Mouse (Mus musculus): ENCODE measurements around the gene Chtf18. TPM values are rescaled to one million over a fixed set of nuclear protein-coding genes. Genes with fewer than 3 reads are reported as not detected.

The Chtf18 gene
- total RNA-seq, 2 experiments from 2014 or later, result 11.2 to 19.9 TPM

DNA sequence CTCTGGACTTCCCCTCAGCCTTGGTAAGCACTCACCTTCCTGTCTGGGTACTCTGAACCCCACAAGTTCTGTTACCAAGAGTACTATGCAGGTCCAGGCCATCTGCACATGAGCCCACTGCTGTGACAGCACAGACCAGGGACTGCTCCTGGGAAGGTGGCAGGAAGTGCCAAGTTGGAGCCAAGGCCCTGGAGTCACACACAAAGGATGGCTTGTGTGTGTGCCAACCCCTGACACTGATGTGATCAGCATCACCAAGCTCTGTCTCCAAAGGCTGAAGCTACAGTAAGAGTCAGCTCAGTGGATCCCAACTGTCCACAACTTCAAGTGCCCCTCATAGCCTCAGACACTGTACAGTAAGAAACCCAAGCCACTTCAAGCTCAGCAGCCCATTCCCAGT lies 54.2 kb downstream of the Chtf18 start:
- no peak for ATAC-seq (ENCODE audit: poor library complexity, severe bottlenecking)

Other genes starting within 250 kb of the Chtf18 start
- not detected in 2 replicates for gene Sstr5, start 230.1 kb downstream of the Chtf18 start, total RNA-seq (2015)
- gene Sstr5, start 230.1 kb downstream of the Chtf18 start, total RNA-seq (2017), result not detected in 2 replicates
- gene Sox8, start 156.7 kb downstream of the Chtf18 start, total RNA-seq (2015), result not detected in 2 replicates
- not detected in 2 replicates for gene Sox8, start 156.7 kb downstream of the Chtf18 start, total RNA-seq (2017)
- gene Lmf1, start 148.3 kb downstream of the Chtf18 start, total RNA-seq (2015), result 37.8 and 38.4 TPM in 2 replicates
- 16.7 and 17.0 TPM in 2 replicates for gene Lmf1, start 148.3 kb downstream of the Chtf18 start, total RNA-seq (2017)
- gene Gng13, start 10.2 kb downstream of the Chtf18 start, total RNA-seq (2015), result not detected in 2 replicates
- not detected in 2 replicates for gene Gng13, start 10.2 kb downstream of the Chtf18 start, total RNA-seq (2017)
- gene Rpusd1, start 251 bp upstream of the Chtf18 start, total RNA-seq (2015), result 6.0 and 7.0 TPM in 2 replicates
- gene Rpusd1, start 251 bp upstream of the Chtf18 start, total RNA-seq (2017), result 3.9 TPM in 2 replicates
- gene Mslnl, start 8.6 kb upstream of the Chtf18 start, total RNA-seq (2015), result 0.16 TPM in 1 of 2 replicates, not detected in the other
- gene Mslnl, start 8.6 kb upstream of the Chtf18 start, total RNA-seq (2017), result not detected in 2 replicates
- not detected in 2 replicates for gene Msln, start 27.0 kb upstream of the Chtf18 start, total RNA-seq (2015)
- not detected in 2 replicates for gene Msln, start 27.0 kb upstream of the Chtf18 start, total RNA-seq (2017)
- 11.6 and 14.5 TPM in 2 replicates for gene Narfl, start 46.4 kb upstream of the Chtf18 start, total RNA-seq (2015)
- 12.8 and 28.3 TPM in 2 replicates for gene Narfl, start 46.4 kb upstream of the Chtf18 start, total RNA-seq (2017)
- gene Haghl, start 58.3 kb upstream of the Chtf18 start, total RNA-seq (2015), result 10.3 and 10.5 TPM in 2 replicates
- 10.7 and 15.9 TPM in 2 replicates for gene Haghl, start 58.3 kb upstream of the Chtf18 start, total RNA-seq (2017)
- not detected in 2 replicates for gene Ccdc78, start 59.2 kb upstream of the Chtf18 start, total RNA-seq (2015)
- gene Ccdc78, start 59.2 kb upstream of the Chtf18 start, total RNA-seq (2017), result 0.16 TPM in 1 of 2 replicates, not detected in the other
- gene Fam173a, start 65.5 kb upstream of the Chtf18 start, total RNA-seq (2015), result 69.7 and 85.6 TPM in 2 replicates
- 17.7 and 36.5 TPM in 2 replicates for gene Fam173a, start 65.5 kb upstream of the Chtf18 start, total RNA-seq (2017)
- 0.69 and 7.2 TPM in 2 replicates for gene AC134908.4, start 68.2 kb upstream of the Chtf18 start, total RNA-seq (2015)
- not detected in 2 replicates for gene AC134908.4, start 68.2 kb upstream of the Chtf18 start, total RNA-seq (2017)
- 2.6 and 3.2 TPM in 2 replicates for gene Metrn, start 69.7 kb upstream of the Chtf18 start, total RNA-seq (2015)
- 8.3 and 11.2 TPM in 2 replicates for gene Metrn, start 69.7 kb upstream of the Chtf18 start, total RNA-seq (2017)
- gene Fbxl16, start 81.7 kb upstream of the Chtf18 start, total RNA-seq (2015), result not detected in 2 replicates
- gene Fbxl16, start 81.7 kb upstream of the Chtf18 start, total RNA-seq (2017), result not detected in 2 replicates
- 4.6 and 6.9 TPM in 2 replicates for gene Wdr24, start 96.2 kb upstream of the Chtf18 start, total RNA-seq (2015)
- 12.3 and 15.1 TPM in 2 replicates for gene Wdr24, start 96.2 kb upstream of the Chtf18 start, total RNA-seq (2017)
- 6.0 and 7.7 TPM in 2 replicates for gene Jmjd8, start 101.4 kb upstream of the Chtf18 start, total RNA-seq (2015)
- gene Jmjd8, start 101.4 kb upstream of the Chtf18 start, total RNA-seq (2017), result 10.6 and 14.4 TPM in 2 replicates
- 48.4 and 54.7 TPM in 2 replicates for gene Stub1, start 106.0 kb upstream of the Chtf18 start, total RNA-seq (2015)
- gene Stub1, start 106.0 kb upstream of the Chtf18 start, total RNA-seq (2017), result 62.6 and 67.6 TPM in 2 replicates
- gene Rhbdl1, start 109.9 kb upstream of the Chtf18 start, total RNA-seq (2015), result 0.98 and 1.4 TPM in 2 replicates
- gene Rhbdl1, start 109.9 kb upstream of the Chtf18 start, total RNA-seq (2017), result 0.55 and 0.69 TPM in 2 replicates
- 0.07 TPM in 1 of 2 replicates, not detected in the other for gene Gm20683, start 114.3 kb upstream of the Chtf18 start, total RNA-seq (2015)
- gene Gm20683, start 114.3 kb upstream of the Chtf18 start, total RNA-seq (2017), result 0.33 TPM in 1 of 2 replicates, not detected in the other
- gene Rhot2, start 117.4 kb upstream of the Chtf18 start, total RNA-seq (2015), result 14.0 and 15.6 TPM in 2 replicates
- 13.9 and 30.4 TPM in 2 replicates for gene Rhot2, start 117.4 kb upstream of the Chtf18 start, total RNA-seq (2017)
- 17.3 and 19.3 TPM in 2 replicates for gene Wdr90, start 134.1 kb upstream of the Chtf18 start, total RNA-seq (2015)
- 7.8 and 9.5 TPM in 2 replicates for gene Wdr90, start 134.1 kb upstream of the Chtf18 start, total RNA-seq (2017)
- 1.8 and 3.5 TPM in 2 replicates for gene Mcrip2, start 141.3 kb upstream of the Chtf18 start, total RNA-seq (2015)
- 3.1 and 4.1 TPM in 2 replicates for gene Mcrip2, start 141.3 kb upstream of the Chtf18 start, total RNA-seq (2017)
- gene Mettl26, start 147.7 kb upstream of the Chtf18 start, total RNA-seq (2015), result 18.9 and 20.3 TPM in 2 replicates
- 3.7 and 6.0 TPM in 2 replicates for gene Mettl26, start 147.7 kb upstream of the Chtf18 start, total RNA-seq (2017)
- gene Wfikkn1, start 153.4 kb upstream of the Chtf18 start, total RNA-seq (2015), result 1.0 and 1.6 TPM in 2 replicates
- 0.04 and 0.15 TPM in 2 replicates for gene Wfikkn1, start 153.4 kb upstream of the Chtf18 start, total RNA-seq (2017)
- 7.9 and 12.8 TPM in 2 replicates for gene Rab40c, start 192.3 kb upstream of the Chtf18 start, total RNA-seq (2015)
- 9.1 and 16.1 TPM in 2 replicates for gene Rab40c, start 192.3 kb upstream of the Chtf18 start, total RNA-seq (2017)
- 44.2 and 45.2 TPM in 2 replicates for gene Pigq, start 217.5 kb upstream of the Chtf18 start, total RNA-seq (2015)
- 33.8 and 36.5 TPM in 2 replicates for gene Pigq, start 217.5 kb upstream of the Chtf18 start, total RNA-seq (2017)
- not detected in 2 replicates for gene Nhlrc4, start 217.5 kb upstream of the Chtf18 start, total RNA-seq (2015)
- not detected in 2 replicates for gene Nhlrc4, start 217.5 kb upstream of the Chtf18 start, total RNA-seq (2017)
- gene A930017K11Rik, start 225.1 kb upstream of the Chtf18 start, total RNA-seq (2015), result not detected in 2 replicates
- not detected in 2 replicates for gene A930017K11Rik, start 225.1 kb upstream of the Chtf18 start, total RNA-seq (2017)

Data from megakaryocyte, adult 5-6 weeks (primary cell).